Mouse (Mus musculus) erythroblast, embryonic 14.5 days (primary cell): Measurements from ENCODE around the gene Pam.

Experiments used
- GATA1 ChIP-seq: IDR thresholded peaks from 2 replicates; pipeline ENCODE4 v1.6.1; 2012; ENCODE audit warnings: low read length, inconsistent platforms, mixed read lengths
- TAL1 ChIP-seq: IDR thresholded peaks from 3 replicates; pipeline ENCODE4 v1.6.1; 2012; ENCODE audit warnings: low read length, inconsistent platforms, mixed read lengths

DNA sequence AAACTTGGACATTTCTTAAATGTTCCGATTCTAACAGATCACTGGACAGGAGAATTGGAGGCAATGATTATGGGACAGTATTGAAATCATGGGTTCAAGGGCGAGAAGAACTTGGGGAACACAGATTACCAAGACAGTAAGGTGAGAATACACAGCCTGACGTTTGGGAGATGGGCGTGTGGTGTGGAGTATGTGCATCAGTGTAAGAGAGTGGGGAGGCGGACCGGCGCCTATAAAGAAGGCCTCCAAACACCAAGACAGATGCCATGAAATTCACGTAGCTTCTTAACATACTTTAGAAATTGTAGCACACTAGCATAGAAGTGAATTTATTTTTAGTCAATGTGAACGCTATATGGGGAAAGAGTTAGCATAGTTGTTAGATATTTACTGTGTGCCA is 76.5 kb downstream of the Pam start:
- no peak for TF ChIP-seq GATA1
- TF ChIP-seq TAL1, result no peak
